Mouse (Mus musculus): ENCODE results near the gene Vegfa.

The Vegfa gene

DNA sequence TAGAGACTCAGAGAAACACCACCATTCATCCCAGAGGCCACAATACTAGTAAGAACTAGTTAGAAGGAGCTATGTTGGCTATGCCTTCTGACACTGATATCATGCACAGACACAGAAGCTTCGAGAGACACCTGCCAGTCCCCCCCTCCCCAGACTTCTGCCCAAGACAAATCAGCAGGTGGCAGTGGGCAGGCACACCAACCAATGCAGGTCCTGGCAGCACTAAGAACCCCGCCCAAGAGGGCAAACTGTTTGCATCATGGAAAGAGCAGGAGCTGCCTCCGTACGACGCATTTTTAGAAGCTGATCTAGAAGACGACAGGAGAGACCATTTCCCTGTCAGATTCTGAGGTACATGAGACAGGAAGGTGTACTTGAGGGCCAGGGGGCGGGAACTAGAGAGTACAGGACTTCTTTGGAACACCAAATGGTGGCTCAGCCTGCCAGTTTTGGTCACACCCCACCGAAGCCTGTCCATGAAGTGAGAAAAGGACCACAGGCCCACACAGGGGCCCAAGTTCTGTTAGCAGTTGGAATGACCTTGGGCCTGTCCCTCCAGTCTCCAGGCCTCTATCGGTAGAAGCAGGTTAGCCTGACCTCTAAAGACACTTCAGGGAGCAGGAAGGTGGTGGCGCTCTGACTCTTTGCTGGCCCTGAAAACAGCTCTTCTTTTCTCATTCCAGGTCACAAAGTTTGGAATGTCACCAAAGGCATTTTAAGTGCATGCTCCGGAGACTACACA, 6.1 kb downstream of the Vegfa start:
- no peak for DNase-seq (ENCODE audit: extremely low spot score)

DNA sequence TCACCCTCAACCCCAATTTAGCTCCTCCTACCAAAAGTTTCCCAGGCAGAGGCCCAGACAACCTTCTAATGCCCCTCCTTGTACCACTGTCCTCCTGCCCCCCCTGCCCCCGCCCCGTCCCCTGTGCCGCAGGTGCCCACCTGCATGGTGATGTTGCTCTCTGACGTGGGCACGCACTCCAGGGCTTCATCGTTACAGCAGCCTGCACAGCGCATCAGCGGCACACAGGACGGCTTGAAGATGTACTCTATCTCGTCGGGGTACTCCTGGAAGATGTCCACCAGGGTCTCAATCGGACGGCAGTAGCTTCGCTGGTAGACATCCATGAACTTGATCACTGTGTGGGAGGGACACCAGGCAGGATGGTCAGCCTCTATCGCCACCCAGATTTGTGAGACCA, 7.0 kb downstream of the Vegfa start:
- DNase-seq (ENCODE audit: extremely low spot score): no peak

DNA sequence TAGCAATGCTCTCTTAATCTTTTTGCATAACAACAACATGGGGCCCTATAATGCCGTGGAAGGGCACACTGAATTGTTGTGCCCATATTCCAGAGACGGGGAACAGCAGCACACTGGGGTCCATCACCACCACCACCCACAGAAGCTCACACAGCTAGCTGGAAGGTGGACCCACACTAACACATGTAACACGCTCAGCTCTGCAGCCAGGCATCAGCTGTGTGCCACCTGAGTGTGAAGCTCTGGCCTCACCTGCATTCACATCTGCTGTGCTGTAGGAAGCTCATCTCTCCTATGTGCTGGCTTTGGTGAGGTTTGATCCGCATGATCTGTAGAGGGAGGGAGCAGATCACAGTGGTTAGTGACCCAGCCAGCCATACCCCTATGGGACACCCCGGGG, 8.0 kb downstream of the Vegfa start:
- no peak for DNase-seq (ENCODE audit: extremely low spot score)

DNA sequence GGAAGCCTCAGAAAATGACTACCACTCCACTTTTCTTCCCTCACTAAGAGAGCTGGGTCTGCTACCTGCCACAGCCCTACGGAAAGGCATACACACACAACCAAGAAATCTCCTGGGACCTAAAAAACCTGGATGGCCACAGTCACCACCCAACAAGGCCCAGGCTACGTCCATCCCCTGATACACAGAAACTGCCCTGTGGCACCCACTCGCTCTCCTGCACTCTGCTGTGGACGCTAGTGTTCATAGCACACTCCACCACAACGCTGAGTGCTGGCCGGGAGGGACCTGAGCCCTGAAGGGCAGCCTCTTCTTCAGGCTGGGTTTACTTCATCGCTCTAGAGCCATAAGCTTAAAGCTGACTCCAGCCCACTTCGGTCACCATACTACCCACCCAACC, 8.6 kb downstream of the Vegfa start:
- DNase-seq (ENCODE audit: extremely low spot score): no peak

DNA sequence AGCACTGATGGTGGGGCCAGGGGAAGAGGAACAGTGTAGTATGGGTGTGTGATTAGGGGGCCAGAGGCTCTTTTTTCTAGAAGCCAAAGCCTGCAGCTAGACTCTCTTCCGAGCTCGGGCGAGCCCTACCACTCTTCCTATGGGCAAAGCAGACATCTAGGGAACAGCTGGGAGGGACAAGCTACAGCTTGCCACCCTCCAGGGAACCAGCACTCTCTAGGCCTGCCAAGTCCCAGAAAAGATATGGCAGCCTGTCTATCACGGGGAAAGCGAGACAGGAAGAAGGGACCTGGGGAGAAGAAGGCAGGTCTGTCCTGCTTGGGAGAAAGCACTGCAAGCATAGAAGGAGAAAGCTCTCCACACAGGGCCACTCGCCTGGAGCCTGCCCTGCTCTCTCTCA, 9.2 kb downstream of the Vegfa start:
- DNase-seq (ENCODE audit: extremely low spot score): no peak

DNA sequence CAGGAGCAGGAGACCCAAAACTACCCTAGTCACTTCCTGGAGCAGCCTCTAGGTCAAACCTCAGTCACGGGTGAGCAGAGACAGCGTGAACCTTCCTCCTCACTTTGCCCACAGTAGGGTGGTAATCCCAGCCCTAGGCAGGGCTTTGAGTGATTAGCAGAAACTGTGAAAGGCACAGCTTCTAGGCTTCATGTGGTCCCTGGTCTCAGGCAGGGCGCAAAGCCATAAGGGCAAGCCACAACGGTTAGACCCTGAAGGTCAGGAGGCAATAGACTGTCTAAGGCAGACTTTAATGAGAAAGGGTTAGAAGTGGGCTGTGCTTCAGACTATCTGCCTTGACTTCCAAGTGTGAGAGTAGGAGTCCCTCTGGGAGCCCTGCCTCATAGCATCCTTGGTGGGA, 9.7 kb downstream of the Vegfa start:
- no peak for DNase-seq (ENCODE audit: extremely low spot score)

DNA sequence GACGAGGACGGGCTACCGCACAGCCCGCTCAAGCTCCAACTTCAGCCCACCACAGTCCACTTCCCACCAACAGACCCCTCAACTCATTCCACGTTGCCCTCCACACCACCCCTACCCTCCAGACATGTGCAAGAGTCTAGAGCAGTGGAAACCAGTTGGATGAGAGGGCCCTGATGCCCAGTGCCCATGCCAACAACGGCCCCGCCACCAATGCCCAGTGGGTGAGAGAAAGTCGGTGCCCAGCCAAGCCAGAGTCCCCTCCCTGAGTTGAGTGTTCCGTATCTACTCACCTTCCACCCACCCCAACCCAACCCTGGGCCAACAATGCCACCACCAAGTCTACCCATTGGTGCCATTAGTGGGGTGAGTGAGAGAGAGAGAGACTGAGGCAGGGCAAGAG, 10.4 kb downstream of the Vegfa start:
- DNase-seq (ENCODE audit: extremely low spot score): no peak

DNA sequence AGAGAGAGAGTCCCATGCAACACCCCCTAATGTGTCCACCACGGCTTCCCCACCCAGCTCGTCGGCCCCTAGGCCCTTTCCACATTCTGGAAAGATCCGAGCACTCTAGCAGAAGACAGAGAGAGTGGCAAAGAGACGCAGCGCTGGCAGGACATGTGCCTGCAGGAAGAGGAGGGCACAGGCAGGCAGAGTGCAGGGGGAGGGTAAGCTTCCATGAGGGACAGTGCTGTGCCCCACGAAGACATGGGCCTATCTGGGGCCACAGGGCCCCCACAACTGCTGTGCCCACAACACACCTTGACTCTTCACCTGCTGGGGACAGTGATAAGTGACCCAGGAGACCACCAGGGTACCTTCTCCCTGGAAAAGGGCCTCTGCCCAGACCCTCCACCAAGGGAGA, 11.0 kb downstream of the Vegfa start:
- no peak for DNase-seq (ENCODE audit: extremely low spot score)

DNA sequence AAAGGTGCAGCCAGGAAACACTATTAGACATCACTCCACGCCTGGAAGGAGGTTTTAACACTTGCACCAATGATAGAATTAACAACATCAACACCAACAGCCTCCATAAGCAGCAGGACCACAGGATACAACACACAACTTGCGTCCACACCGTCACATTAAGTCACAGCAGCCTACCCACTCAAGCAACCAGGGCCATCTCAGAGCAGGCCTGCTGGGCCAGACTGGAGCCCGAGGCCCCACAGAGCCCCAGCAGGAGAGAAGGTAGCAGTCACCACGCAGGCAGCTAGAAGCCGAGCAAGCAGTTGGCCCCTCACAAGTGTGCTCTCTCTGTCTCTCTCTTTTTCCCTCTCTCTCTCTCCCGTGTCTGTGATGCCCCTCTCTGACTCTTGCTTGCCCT, 11.6 kb downstream of the Vegfa start:
- no peak for DNase-seq (ENCODE audit: extremely low spot score)

DNA sequence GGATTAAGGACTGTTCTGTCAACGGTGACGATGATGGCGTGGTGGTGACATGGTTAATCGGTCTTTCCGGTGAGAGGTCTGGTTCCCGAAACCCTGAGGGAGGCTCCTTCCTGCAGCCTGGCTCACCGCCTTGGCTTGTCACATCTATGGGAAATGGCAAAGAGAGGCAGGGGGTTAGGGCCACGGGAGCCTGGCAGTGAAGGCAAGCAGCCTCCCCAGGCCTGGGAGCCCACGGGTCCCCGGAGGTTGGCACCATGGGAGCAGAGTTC, 13.5 kb downstream of the Vegfa start:
- DNase-seq (ENCODE audit: extremely low spot score): no peak

DNA sequence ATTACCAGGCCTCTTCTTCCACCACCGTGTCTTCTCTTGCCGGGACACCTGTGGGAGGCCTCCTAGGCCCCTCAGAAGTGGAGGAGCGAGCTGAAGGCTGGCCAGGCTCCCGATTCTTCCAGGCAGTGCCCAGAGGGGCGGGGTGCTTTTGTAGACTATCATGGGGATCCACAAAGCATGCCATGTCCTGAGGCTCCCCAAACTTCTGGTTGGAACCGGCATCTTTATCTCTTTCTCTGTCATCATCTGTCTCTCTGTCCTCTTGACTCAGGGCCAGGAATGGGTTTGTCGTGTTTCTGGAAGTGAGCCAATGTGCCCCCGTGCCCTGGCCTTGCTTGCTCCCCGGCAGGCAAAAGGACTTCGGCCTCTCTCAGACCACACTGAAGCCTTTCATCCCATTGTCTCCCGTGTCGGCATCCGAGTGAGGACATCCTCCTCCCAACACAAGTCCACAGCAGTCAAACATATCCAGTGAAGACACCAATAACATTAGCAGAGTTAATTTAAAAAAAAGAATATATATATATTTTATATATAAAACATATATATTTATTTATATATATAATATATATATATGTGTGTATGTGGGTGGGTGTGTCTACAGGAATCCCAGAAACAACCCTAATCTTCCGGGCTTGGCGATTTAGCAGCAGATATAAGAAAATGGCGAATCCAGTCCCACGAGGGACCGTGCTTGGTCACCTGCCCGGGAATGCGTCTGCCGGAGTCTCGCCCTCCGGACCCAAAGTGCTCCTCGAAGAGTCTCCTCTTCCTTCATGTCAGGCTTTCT, 14.0 kb downstream of the Vegfa start:
- DNase-seq (ENCODE audit: extremely low spot score): no peak

DNA sequence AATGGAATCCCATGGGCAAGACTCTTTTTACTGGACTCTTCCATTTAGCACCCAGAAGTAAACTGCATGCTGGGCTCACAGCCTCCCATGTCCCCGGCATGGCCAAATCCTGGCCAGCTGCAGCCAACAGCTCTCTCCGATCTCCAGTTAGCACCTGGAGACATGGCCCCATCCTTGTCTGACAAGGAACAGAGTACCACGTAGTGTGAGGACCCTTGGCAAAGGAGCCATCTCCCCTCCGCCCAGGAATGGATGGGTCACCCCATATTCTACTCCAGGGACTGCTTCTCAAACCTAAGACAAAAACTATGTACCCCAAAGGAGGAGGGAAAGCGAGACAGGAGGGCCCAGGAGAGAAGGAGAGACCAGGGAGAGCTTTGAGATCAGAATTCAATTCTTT, 15.6 kb downstream of the Vegfa start:
- DNase-seq (ENCODE audit: extremely low spot score): no peak

DNA sequence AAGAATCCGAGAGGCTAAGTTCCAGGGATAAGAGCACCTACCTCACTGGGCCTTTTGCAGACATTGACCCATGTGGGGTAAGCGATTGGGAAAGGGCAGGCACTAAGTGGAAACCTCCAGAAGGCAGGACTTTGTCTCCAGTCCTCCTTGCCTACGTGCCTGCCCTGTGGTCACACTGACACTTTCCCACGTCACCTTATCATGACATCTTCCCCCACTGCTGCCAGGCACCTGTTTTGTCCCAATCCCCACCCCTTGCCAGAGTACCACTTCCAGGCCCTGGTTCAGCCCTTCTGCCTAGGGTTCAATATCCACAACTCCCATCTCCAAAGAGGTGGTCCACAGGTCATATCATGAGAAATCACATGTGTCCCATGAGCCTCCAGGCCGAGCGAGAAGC, 16.2 kb downstream of the Vegfa start:
- no peak for DNase-seq (ENCODE audit: extremely low spot score)

DNA sequence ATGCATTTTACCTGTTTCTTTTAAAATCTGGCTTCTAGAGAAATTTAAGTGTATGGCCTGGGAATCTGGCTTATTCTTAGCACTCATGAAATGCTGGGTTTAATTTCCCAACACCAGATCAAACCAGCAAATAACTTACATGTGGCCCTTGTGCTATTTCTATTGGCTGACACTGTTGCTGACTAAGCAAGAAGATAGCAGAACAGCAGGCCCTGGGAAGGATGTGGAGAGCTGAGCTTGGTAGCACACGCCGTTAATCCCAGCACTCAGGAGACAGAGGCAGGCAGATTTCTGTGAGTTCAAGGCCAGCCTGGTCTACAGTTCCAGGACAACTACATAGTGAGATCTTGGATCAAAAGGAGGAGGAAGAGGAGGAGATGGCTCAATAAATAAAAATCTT, 17.2 kb downstream of the Vegfa start:
- DNase-seq (ENCODE audit: extremely low spot score): no peak

DNA sequence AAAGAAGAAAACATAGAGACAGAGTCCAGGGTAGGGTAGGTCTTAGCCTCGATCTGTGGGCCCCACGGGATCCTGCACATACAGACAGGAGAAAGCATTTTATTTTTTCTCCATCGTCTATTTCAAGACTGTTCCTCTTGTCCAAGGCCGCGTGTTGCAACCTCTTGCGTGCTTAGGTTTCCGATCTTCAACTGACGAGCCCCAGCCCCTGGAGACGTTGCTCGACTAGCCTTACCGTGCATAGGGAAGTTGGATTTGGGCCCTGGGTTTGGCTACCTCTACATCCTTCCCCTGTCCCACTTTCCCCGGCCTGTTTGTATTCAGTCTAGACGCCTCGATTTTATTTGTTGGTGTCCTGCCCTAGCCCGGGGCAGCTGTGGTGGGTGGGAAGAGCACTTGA, 18.6 kb downstream of the Vegfa start:
- no peak for DNase-seq (ENCODE audit: extremely low spot score)

DNA sequence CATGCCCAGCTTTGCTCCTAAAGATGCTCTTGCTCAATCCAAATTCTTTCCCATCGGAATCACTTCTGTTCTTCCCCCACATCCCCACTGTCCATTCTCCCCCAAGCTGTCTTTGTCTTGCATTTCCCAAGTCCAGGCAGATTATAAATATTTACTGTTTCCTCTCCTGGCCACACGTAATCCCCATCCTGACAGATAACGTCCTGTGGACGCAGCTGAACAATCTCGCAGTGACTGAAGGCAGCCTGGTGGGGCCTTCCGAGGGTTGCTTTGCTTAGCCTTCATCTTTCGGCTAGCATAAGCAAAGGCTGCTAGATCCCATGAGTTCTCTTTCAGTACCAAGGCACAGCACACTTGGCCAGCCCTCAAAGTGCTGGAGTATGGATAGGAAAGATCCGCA, 20.0 kb downstream of the Vegfa start:
- DNase-seq (ENCODE audit: extremely low spot score): no peak

DNA sequence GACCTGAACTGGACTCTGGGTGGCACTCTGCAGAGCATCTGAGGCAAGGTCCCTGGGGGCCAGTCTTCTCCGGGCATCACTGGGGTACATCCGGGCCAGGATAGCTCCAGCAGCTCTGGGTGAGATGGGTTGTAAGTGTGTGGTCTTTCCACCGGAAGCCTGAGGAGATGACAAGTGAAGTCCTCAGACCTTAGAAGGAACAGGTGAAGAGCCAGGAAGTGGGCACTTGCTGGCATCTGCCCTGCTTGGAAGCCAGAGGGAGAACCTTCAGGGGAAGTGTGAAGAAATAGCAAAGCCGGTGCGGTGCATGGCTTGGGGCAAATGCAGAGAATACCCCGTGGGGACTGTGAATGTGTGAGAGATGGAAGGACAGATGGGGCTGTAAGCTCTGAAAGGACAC, 21.7 kb downstream of the Vegfa start:
- DNase-seq (ENCODE audit: extremely low spot score): no peak

DNA sequence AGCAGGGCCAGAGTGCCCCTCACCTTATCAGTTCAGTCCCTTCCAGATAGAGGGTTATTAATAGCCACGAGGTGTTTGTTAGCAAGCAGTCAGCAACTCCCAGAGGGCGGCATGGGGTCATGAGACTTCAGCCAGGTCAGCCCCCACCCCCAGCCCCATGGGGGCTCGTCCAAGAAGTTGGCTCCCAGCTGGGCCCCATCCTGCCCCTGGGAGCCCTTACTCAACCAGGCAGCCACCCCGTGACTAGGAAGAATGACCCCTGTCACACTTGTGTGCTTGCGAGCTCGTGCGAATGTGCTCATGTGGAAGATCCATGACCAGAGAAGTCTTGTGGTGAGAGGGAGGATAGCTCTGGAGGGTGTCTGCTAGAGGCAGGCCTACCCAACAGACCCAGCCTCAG, 23.0 kb downstream of the Vegfa start:
- no peak for DNase-seq (ENCODE audit: extremely low spot score)

DNA sequence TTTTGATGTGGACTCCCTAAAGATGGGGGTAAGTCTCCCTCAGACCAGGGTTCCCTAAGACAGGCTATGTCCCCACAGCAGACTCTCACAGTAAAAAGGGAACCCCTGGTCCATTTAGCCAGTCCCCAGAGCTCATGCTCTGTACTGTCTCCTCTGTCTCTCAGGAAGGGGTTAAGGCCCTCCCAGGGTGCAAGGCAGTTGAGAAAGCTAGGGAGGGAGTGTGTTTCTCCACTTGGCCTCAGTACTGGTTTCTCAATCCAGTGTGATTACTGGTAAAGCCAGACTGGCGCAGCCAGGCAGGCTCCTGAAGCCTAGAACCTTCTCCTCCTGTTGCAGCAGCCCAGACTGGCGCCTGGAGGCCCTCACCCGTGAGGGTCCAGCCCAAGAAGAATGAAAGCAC, 26.7 kb downstream of the Vegfa start:
- DNase-seq (ENCODE audit: extremely low spot score): no peak

DNA sequence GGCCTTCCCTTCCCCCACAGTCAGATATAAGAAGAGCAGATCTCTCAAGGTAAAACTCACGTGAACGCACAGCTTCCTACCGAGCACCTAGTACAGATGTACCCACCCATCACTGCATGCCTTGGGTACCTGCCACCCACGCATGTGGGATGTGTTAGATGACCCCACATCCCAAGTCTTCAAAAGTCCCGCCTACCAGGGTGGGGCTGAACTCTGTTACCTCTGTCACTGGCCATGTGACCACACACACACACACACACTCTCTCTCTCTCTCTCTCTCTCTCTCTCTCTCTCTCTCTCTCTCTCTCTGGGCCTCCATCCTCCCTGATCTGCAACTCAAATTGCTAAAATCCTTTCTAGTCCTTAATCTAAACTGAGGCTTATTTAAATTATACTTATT, 27.7 kb downstream of the Vegfa start:
- DNase-seq (ENCODE audit: extremely low spot score): no peak

DNA sequence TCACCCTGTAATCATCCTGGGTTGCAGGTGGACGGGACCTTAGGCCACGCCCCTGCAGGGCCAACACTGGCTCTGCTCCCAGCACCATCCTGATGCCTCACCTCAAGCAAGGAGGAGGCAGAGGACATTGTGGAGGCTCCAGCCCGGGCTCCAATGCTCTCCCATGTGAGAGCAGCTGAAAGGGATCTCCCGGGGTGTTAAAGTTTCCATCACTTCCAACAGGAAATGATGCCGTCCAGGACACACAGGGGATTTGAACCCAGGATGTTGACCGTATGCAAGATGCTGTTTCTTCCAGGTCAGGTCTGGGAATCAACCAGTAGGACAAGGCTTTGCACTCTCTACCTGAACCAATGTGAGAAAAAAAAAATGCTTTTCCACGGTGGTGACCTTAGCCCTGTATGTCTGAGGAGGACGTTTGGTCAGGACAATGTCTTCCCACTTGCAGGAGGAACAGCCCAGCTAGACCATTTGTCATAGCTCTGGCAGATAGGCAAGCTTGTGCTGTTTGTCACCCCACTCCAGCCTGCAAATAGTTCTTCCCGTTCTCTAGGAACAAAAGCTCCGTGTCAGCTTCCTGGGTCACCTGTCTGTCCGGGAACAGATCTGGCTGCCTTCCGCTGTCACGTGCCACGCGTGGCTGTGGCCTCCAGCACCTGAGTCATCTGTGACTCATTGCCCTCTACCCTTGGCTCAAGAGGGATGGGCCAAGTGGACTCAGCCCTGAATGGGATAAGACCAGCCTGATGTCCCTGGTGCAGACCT, 28.3 kb downstream of the Vegfa start:
- no peak for DNase-seq (ENCODE audit: extremely low spot score)

DNA sequence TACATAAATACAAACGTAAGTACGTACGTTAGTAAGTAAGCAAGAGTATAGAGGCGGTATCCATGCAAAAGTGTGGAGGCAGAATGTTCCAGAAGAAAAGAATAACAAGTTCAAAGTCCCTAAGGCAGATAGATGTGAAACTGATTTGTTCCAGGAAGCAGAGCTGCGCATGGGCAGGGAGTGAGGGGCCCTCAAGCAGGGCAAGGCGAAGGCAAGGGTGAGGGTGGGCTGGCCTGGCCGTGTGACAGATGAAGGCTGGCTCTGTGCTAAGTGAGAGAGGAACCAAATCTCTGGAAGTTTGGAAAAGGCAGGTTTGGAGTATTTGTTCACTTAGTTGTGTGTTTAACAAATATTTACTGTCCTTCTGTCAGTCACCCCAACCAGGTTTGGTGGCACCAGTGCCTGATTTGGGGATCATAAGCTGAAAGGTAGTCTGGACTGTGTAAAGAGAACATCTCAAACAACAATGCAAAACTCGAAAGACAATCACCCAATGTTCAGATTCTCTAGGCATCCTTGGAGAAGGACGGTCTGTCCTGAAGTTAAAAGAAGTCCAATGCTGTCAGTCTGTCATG, 32.7 kb downstream of the Vegfa start:
- DNase-seq (ENCODE audit: extremely low spot score): no peak

DNA sequence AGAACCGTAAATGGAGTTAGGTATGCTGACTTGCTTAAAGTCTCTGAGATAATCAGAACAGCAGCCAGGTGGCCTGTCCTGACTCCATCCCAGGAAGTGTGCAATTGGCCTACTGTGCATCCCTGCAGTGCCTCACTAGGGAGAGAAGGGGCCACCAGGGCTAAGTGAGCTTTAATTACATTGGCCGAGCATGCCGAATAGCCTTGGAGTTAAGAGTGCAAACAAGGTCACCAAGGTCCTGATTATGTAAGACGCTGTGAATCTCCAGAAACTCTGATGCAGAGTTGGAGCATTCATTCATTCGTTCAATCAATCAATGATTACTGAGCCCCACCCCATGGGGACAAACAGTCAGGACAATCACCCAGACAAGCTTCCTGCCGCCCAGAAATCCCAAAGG, 33.8 kb downstream of the Vegfa start:
- DNase-seq (ENCODE audit: extremely low spot score): no peak
